Mouse (Mus musculus) C2C12 (cell line): ENCODE measurements at regions not wholly inside any gene's neighbourhood (a gene's known extent, or its start where the extent isn't known, plus 50 kb on each side); places are given as distances from the start of the nearest gene placed in this dataset.

ENCODE experiments used
- H3K27me3 ChIP-seq: one replicate; pipeline ENCODE4 v1.6.1; 2011; ENCODE audit not compliant: control insufficient read depth, insufficient read depth, insufficient read length
- H3K36me3 ChIP-seq: one replicate; pipeline ENCODE4 v1.6.1; 2011; ENCODE audit not compliant: control insufficient read depth, insufficient read depth
- H3K4me3 ChIP-seq: one replicate; pipeline ENCODE4 v1.5.1; 2011; ENCODE audit warnings: mild to moderate bottlenecking, control low read depth; ENCODE audit not compliant: poor library complexity, insufficient read depth, severe bottlenecking
- H3K79me2 ChIP-seq: one replicate; pipeline ENCODE4 v1.6.1; 2011; ENCODE audit not compliant: control insufficient read depth, insufficient read depth
- H3K79me3 ChIP-seq: one replicate; pipeline ENCODE4 v1.6.1; 2011; ENCODE audit warnings: low read depth, control low read depth
- H3ac ChIP-seq: one replicate; pipeline ENCODE3; 2011; ENCODE audit warnings: low read depth; ENCODE audit not compliant: control insufficient read depth, insufficient read length
- CEBPB ChIP-seq: IDR thresholded peaks from one replicate; pipeline ENCODE4 v1.6.1; 2011; ENCODE audit warnings: low read depth, mild to moderate bottlenecking, control low read depth, moderate library complexity
- CTCF ChIP-seq: IDR thresholded peaks from one replicate; pipeline ENCODE4 v1.5.1; 2011; ENCODE audit not compliant: control insufficient read depth, insufficient read depth, insufficient read length
- FOSL1 ChIP-seq: IDR thresholded peaks from one replicate; pipeline ENCODE4 v1.8.0; 2011; ENCODE audit warnings: mild to moderate bottlenecking, low read length; ENCODE audit not compliant: poor library complexity, insufficient read depth, severe bottlenecking
- MAX ChIP-seq: IDR thresholded peaks from one replicate; pipeline ENCODE4 v1.6.1; 2011; ENCODE audit warnings: mild to moderate bottlenecking, control low read depth
- MYOD1 ChIP-seq: IDR thresholded peaks from one replicate; pipeline ENCODE4 v1.6.1; 2011; ENCODE audit warnings: low read depth; ENCODE audit not compliant: control insufficient read depth, insufficient read length
- MYOG ChIP-seq: IDR thresholded peaks from one replicate; pipeline ENCODE4 v1.6.1; 2011; ENCODE audit not compliant: control insufficient read depth, insufficient read length; ENCODE audit errors: extremely low read depth
- USF1 ChIP-seq: IDR thresholded peaks from one replicate; pipeline ENCODE4 v1.6.1; 2011; ENCODE audit warnings: low read depth, mild to moderate bottlenecking, control low read depth, moderate library complexity

GRCm38 (mm10) chr12:104605535-104606399, 132.6 kb upstream of the Gsc start:
- Histone ChIP-seq H3K36me3 (no peaks in the 10 kb centered on the region), H3ac (no peak overlapping the region), H3K79me2 (no peaks in the 10 kb centered on the region), H3K79me3 (no peaks in the 10 kb centered on the region), H3K4me3 (no peak overlapping the region), H3K27me3 (peaks cover 11% of the 10 kb centered on the region)
- TF ChIP-seq FOSL1: no peak
- TF ChIP-seq MYOG: no peak
- TF ChIP-seq USF1: no peak
- TF ChIP-seq MYOD1: no peak
- no peak for TF ChIP-seq MAX

- no peak overlapping the region for H3ac ChIP-seq
- H3K27me3 ChIP-seq: peaks cover 8% of the 10 kb centered on the region
- H3K36me3 ChIP-seq: no peaks in the 10 kb centered on the region
- TF ChIP-seq MAX: no peak
- TF ChIP-seq USF1: no peak
- no peak for TF ChIP-seq CTCF
- no peak for TF ChIP-seq MYOG
- no peak for TF ChIP-seq MYOD1
- no peak for TF ChIP-seq CEBPB
- no peak for TF ChIP-seq FOSL1
- H3K79me2 ChIP-seq: no peaks in the 10 kb centered on the region
- H3K79me3 ChIP-seq: no peaks in the 10 kb centered on the region
- no peak overlapping the region for H3K4me3 ChIP-seq
Observed at GRCm38 (mm10) chr12:104598056-104598455, 124.9 kb upstream of the Gsc start.

- Histone ChIP-seq H3ac (no peak overlapping the region), H3K79me2 (no peaks in the 10 kb centered on the region), H3K79me3 (no peaks in the 10 kb centered on the region), H3K4me3 (no peak overlapping the region), H3K36me3 (no peaks in the 10 kb centered on the region), H3K27me3 (peaks cover 21% of the 10 kb centered on the region)
- no peak for TF ChIP-seq MYOD1
- no peak for TF ChIP-seq MAX
- no peak for TF ChIP-seq FOSL1
- no peak for TF ChIP-seq CEBPB
- TF ChIP-seq MYOG: no peak
- no peak for TF ChIP-seq CTCF
- no peak for TF ChIP-seq USF1
Observed at GRCm38 (mm10) chr12:104593526-104594155, 120.5 kb upstream of the Gsc start.

- peaks cover 21% of the 10 kb centered on the region for H3K27me3 ChIP-seq
- TF ChIP-seq MYOD1: no peak
- no peak for TF ChIP-seq MYOG
- no peak for TF ChIP-seq FOSL1
- TF ChIP-seq USF1: no peak
- no peak for TF ChIP-seq CTCF
- TF ChIP-seq CEBPB: no peak
- TF ChIP-seq MAX: no peak
- no peak overlapping the region for H3K4me3 ChIP-seq
- H3ac ChIP-seq: no peak overlapping the region
- no peaks in the 10 kb centered on the region for H3K79me3 ChIP-seq
- no peaks in the 10 kb centered on the region for H3K36me3 ChIP-seq
- no peaks in the 10 kb centered on the region for H3K79me2 ChIP-seq
Observed at GRCm38 (mm10) chr12:104592791-104593525, 119.8 kb upstream of the Gsc start.

GRCm38 (mm10) chr12:104591571-104591970, 118.4 kb upstream of the Gsc start:
- TF ChIP-seq FOSL1: no peak
- no peak for TF ChIP-seq MAX
- no peak for TF ChIP-seq MYOD1
- no peak for TF ChIP-seq MYOG
- TF ChIP-seq CTCF: no peak
- TF ChIP-seq USF1: no peak
- TF ChIP-seq CEBPB: no peak
- H3K79me3 ChIP-seq: no peaks in the 10 kb centered on the region
- no peaks in the 10 kb centered on the region for H3K36me3 ChIP-seq
- H3K79me2 ChIP-seq: no peaks in the 10 kb centered on the region
- no peak overlapping the region for H3ac ChIP-seq
- H3K4me3 ChIP-seq: no peak overlapping the region
- peaks cover 21% of the 10 kb centered on the region for H3K27me3 ChIP-seq

- Histone ChIP-seq H3K36me3 (no peaks in the 10 kb centered on the region), H3K27me3 (peaks cover 21% of the 10 kb centered on the region), H3ac (no peak overlapping the region), H3K79me2 (no peaks in the 10 kb centered on the region), H3K79me3 (no peaks in the 10 kb centered on the region), H3K4me3 (no peak overlapping the region)
- TF ChIP-seq FOSL1 (no peak), MYOD1 (no peak), MYOG (no peak), USF1 (no peak), CTCF (no peak), CEBPB (no peak), MAX (no peak)
Observed at GRCm38 (mm10) chr12:104590291-104590690, 117.2 kb upstream of the Gsc start.
